Mouse (Mus musculus): Measurements from ENCODE around the gene Pdgfc.

Pdgfc gene

GRCm38 (mm10) chr3:81036151-81036553 is at the start of gene Pdgfc:
Gene Pdgfc, plus strand, starts transcription at chr3:81036416.
- in situ Hi-C loops (cut with MboI, MseI): loop anchor here (5.0 to 25.0 kb wide), 3 partner anchors 749 to 871 kb away; no protein-coding TSS in a partner anchor

GRCm38 (mm10) chr3:81009245-81009644 is 27.0 kb upstream of the Pdgfc start:
- in situ Hi-C loops (cut with MboI, MseI): no loop called here

GRCm38 (mm10) chr3:81009899-81010298 is 26.3 kb upstream of the Pdgfc start:
- in situ Hi-C loops (cut with MboI, MseI): no loop called here

GRCm38 (mm10) chr3:81017385-81018051 is 18.7 kb upstream of the Pdgfc start:
- in situ Hi-C loops (cut with MboI, MseI): no loop called here

- in situ Hi-C loops (cut with MboI, MseI): no loop called here
Observed at GRCm38 (mm10) chr3:81020064-81020463, 16.2 kb upstream of the Pdgfc start.

- in situ Hi-C loops (cut with MboI, MseI): no loop called here
Observed at GRCm38 (mm10) chr3:81021783-81022182, 14.4 kb upstream of the Pdgfc start.

GRCm38 (mm10) chr3:81022266-81022665 is 13.9 kb upstream of the Pdgfc start:
- in situ Hi-C loops (cut with MboI, MseI): no loop called here

GRCm38 (mm10) chr3:81022845-81023244 is 13.4 kb upstream of the Pdgfc start:
- in situ Hi-C loops (cut with MboI, MseI): no loop called here

- in situ Hi-C loops (cut with MboI, MseI): no loop called here
Observed at GRCm38 (mm10) chr3:81023568-81023967, 12.6 kb upstream of the Pdgfc start.

- in situ Hi-C loops (cut with MboI, MseI): loop anchor here in 1 of 2 experiments (25.0 kb wide), 1 partner anchor 762 kb away; no protein-coding TSS in a partner anchor
Observed at GRCm38 (mm10) chr3:81025568-81026213, 10.5 kb upstream of the Pdgfc start.

- in situ Hi-C loops (cut with MboI, MseI): loop anchor here in 1 of 2 experiments (25.0 kb wide), 1 partner anchor 759 kb away; no protein-coding TSS in a partner anchor
Observed at GRCm38 (mm10) chr3:81028361-81028760, 7.9 kb upstream of the Pdgfc start.

GRCm38 (mm10) chr3:81029321-81029720 is 6.9 kb upstream of the Pdgfc start:
- in situ Hi-C loops (cut with MboI, MseI): loop anchor here in 1 of 2 experiments (25.0 kb wide), 1 partner anchor 758 kb away; no protein-coding TSS in a partner anchor

- in situ Hi-C loops (cut with MboI, MseI): loop anchor here (5.0 to 25.0 kb wide), 3 partner anchors 755 to 892 kb away; no protein-coding TSS in a partner anchor
Observed at GRCm38 (mm10) chr3:81029909-81030308, 6.3 kb upstream of the Pdgfc start.

- in situ Hi-C loops (cut with MboI, MseI): loop anchor here (5.0 to 25.0 kb wide), 3 partner anchors 754 to 892 kb away; no protein-coding TSS in a partner anchor
Observed at GRCm38 (mm10) chr3:81030311-81030710, 5.9 kb upstream of the Pdgfc start.

GRCm38 (mm10) chr3:81032014-81032413 is 4.2 kb upstream of the Pdgfc start:
- in situ Hi-C loops (cut with MboI, MseI): loop anchor here (5.0 to 25.0 kb wide), 3 partner anchors 753 to 890 kb away; no protein-coding TSS in a partner anchor

GRCm38 (mm10) chr3:81034336-81035102 is 1.7 kb upstream of the Pdgfc start:
- in situ Hi-C loops (cut with MboI, MseI): loop anchor here (5.0 to 25.0 kb wide), 4 partner anchors 750 to 888 kb away; no protein-coding TSS in a partner anchor

GRCm38 (mm10) chr3:81036554-81037311 is 517 bp downstream of the Pdgfc start:
- in situ Hi-C loops (cut with MboI, MseI): loop anchor here (5.0 to 25.0 kb wide), 3 partner anchors 748 to 871 kb away; no protein-coding TSS in a partner anchor

GRCm38 (mm10) chr3:81037312-81037859 is 1.2 kb downstream of the Pdgfc start:
- in situ Hi-C loops (cut with MboI, MseI): loop anchor here (5.0 to 25.0 kb wide), 3 partner anchors 747 to 870 kb away; no protein-coding TSS in a partner anchor

- in situ Hi-C loops (cut with MboI, MseI): loop anchor here (5.0 to 25.0 kb wide), 3 partner anchors 746 to 868 kb away; no protein-coding TSS in a partner anchor
Observed at GRCm38 (mm10) chr3:81039131-81039653, 3.0 kb downstream of the Pdgfc start.

All from T-helper 17 cell (primary cell).